Mouse (Mus musculus): Measurements from ENCODE around the gene Iqcn. TPM values are rescaled to one million over a fixed set of nuclear protein-coding genes. Genes with fewer than 3 reads are reported as not detected.

Gene Iqcn
- polyA plus RNA-seq, 1 experiment from 2014 or later: 0.05 TPM

- H3K9me3 ChIP-seq (ENCODE audit: control insufficient read depth, low read length): no peaks in the 10 kb centered on the region
- ATAC-seq (replicated peaks; ENCODE audit: low FRiP score, low TSS enrichment, low read depth) (no peak), DNase-seq (ENCODE audit: low spot score) (no peak)
- peak overlapping the region; percentile 42; the same call in 1 of the 2 replicates for H3K9ac ChIP-seq (ENCODE audit: low read length)
- no peaks in the 10 kb centered on the region for H3K27me3 ChIP-seq (replicated peaks; ENCODE audit: control insufficient read depth, insufficient read depth, low read length)
- H3K36me3 ChIP-seq (ENCODE audit: control insufficient read depth, insufficient read depth, low read length): peaks cover 25% of the 10 kb centered on the region
- H3K4me1 ChIP-seq (replicated peaks; ENCODE audit: control insufficient read depth, insufficient read depth, low read length): peaks cover 11% of the 10 kb centered on the region
- 72% methylated on average over 3 of the region's 3 CpGs for WGBS
- peak overlapping the region; percentile 41 for H3K4me2 ChIP-seq (ENCODE audit: low read length)
- H3K27ac ChIP-seq (ENCODE audit: low read depth): 0 out of 2 replicates have a peak overlapping the region, but pooled peaks have one; percentile 43
- H3K4me3 ChIP-seq (ENCODE audit: low read depth, low read length): no peak overlapping the region
Measured at GRCm38 (mm10) chr8:70682692-70683091, 20.6 kb upstream of the Iqcn start.

- Histone ChIP-seq H3K4me3 (ENCODE audit: low read depth, low read length) (no peak overlapping the region), H3K27ac (ENCODE audit: low read depth) (no peak overlapping the region), H3K4me1 (replicated peaks; ENCODE audit: control insufficient read depth, insufficient read depth, low read length) (peaks cover 15% of the 10 kb centered on the region), H3K27me3 (replicated peaks; ENCODE audit: control insufficient read depth, insufficient read depth, low read length) (no peaks in the 10 kb centered on the region), H3K9me3 (ENCODE audit: control insufficient read depth, low read length) (no peaks in the 10 kb centered on the region), H3K36me3 (ENCODE audit: control insufficient read depth, insufficient read depth, low read length) (peaks cover 11% of the 10 kb centered on the region; the same call in 1 of the 2 replicates), H3K9ac (ENCODE audit: low read length) (no peak overlapping the region), H3K4me2 (ENCODE audit: low read length) (no peak overlapping the region)
- DNase-seq (ENCODE audit: low spot score) (no peak), ATAC-seq (replicated peaks; ENCODE audit: low FRiP score, low TSS enrichment, low read depth) (no peak)
- WGBS: 59% methylated on average over 7 of the region's 7 CpGs
Measured at GRCm38 (mm10) chr8:70684291-70684690, 19.0 kb upstream of the Iqcn start.

- Histone ChIP-seq H3K27ac (ENCODE audit: low read depth) (no peak overlapping the region), H3K4me2 (ENCODE audit: low read length) (no peak overlapping the region), H3K9me3 (ENCODE audit: control insufficient read depth, low read length) (no peaks in the 10 kb centered on the region), H3K36me3 (ENCODE audit: control insufficient read depth, insufficient read depth, low read length) (no peaks in the 10 kb centered on the region), H3K27me3 (replicated peaks; ENCODE audit: control insufficient read depth, insufficient read depth, low read length) (no peaks in the 10 kb centered on the region), H3K9ac (ENCODE audit: low read length) (no peak overlapping the region), H3K4me3 (ENCODE audit: low read depth, low read length) (no peak overlapping the region), H3K4me1 (replicated peaks; ENCODE audit: control insufficient read depth, insufficient read depth, low read length) (peaks cover 23% of the 10 kb centered on the region)
- DNase-seq (ENCODE audit: low spot score) (no peak), ATAC-seq (replicated peaks; ENCODE audit: low FRiP score, low TSS enrichment, low read depth) (no peak)
- WGBS: 79% methylated on average over 8 of the region's 8 CpGs
Measured at GRCm38 (mm10) chr8:70687576-70687975, 15.7 kb upstream of the Iqcn start.

GRCm38 (mm10) chr8:70688136-70688535 is 15.1 kb upstream of the Iqcn start:
- H3K4me2 ChIP-seq (ENCODE audit: low read length): no peak overlapping the region
- no peaks in the 10 kb centered on the region for H3K27me3 ChIP-seq (replicated peaks; ENCODE audit: control insufficient read depth, insufficient read depth, low read length)
- ATAC-seq (replicated peaks; ENCODE audit: low FRiP score, low TSS enrichment, low read depth): no peak
- no peak overlapping the region for H3K27ac ChIP-seq (ENCODE audit: low read depth)
- H3K4me1 ChIP-seq (replicated peaks; ENCODE audit: control insufficient read depth, insufficient read depth, low read length): peaks cover 22% of the 10 kb centered on the region
- DNase-seq (ENCODE audit: low spot score): no peak
- no peak overlapping the region for H3K4me3 ChIP-seq (ENCODE audit: low read depth, low read length)
- no peak overlapping the region for H3K9ac ChIP-seq (ENCODE audit: low read length)
- no peaks in the 10 kb centered on the region for H3K36me3 ChIP-seq (ENCODE audit: control insufficient read depth, insufficient read depth, low read length)
- H3K9me3 ChIP-seq (ENCODE audit: control insufficient read depth, low read length): no peaks in the 10 kb centered on the region
- WGBS: 83% methylated on average over 3 of the region's 3 CpGs

GRCm38 (mm10) chr8:70689892-70690390 is 13.3 kb upstream of the Iqcn start:
- Histone ChIP-seq H3K4me1 (replicated peaks; ENCODE audit: control insufficient read depth, insufficient read depth, low read length) (peaks cover 23% of the 10 kb centered on the region), H3K9ac (ENCODE audit: low read length) (no peak overlapping the region), H3K9me3 (ENCODE audit: control insufficient read depth, low read length) (no peaks in the 10 kb centered on the region), H3K36me3 (ENCODE audit: control insufficient read depth, insufficient read depth, low read length) (no peaks in the 10 kb centered on the region), H3K27me3 (replicated peaks; ENCODE audit: control insufficient read depth, insufficient read depth, low read length) (no peaks in the 10 kb centered on the region), H3K4me3 (ENCODE audit: low read depth, low read length) (no peak overlapping the region), H3K4me2 (ENCODE audit: low read length) (no peak overlapping the region), H3K27ac (ENCODE audit: low read depth) (no peak overlapping the region)
- 0 out of 2 replicates have a peak, but pooled peaks have one; percentile 29 for ATAC-seq (replicated peaks; ENCODE audit: low FRiP score, low TSS enrichment, low read depth)
- WGBS: 71% methylated on average over 5 of the region's 5 CpGs
- DNase-seq (ENCODE audit: low spot score): no peak

- ATAC-seq (replicated peaks; ENCODE audit: low FRiP score, low TSS enrichment, low read depth): no peak
- no peaks in the 10 kb centered on the region for H3K9me3 ChIP-seq (ENCODE audit: control insufficient read depth, low read length)
- H3K9ac ChIP-seq (ENCODE audit: low read length): peak overlapping the region; percentile 52
- H3K27ac ChIP-seq (ENCODE audit: low read depth): peak overlapping the region; percentile 69
- H3K27me3 ChIP-seq (replicated peaks; ENCODE audit: control insufficient read depth, insufficient read depth, low read length): no peaks in the 10 kb centered on the region
- H3K4me1 ChIP-seq (replicated peaks; ENCODE audit: control insufficient read depth, insufficient read depth, low read length): peaks cover 36% of the 10 kb centered on the region
- 52% methylated on average over 4 of the region's 4 CpGs for WGBS
- no peak for DNase-seq (ENCODE audit: low spot score)
- peak overlapping the region; percentile 22; the same call in 1 of the 2 replicates for H3K4me3 ChIP-seq (ENCODE audit: low read depth, low read length)
- H3K4me2 ChIP-seq (ENCODE audit: low read length): peak overlapping the region; percentile 53
- H3K36me3 ChIP-seq (ENCODE audit: control insufficient read depth, insufficient read depth, low read length): no peaks in the 10 kb centered on the region
Measured at GRCm38 (mm10) chr8:70691230-70691629, 12.0 kb upstream of the Iqcn start.

- no peaks in the 10 kb centered on the region for H3K27me3 ChIP-seq (replicated peaks; ENCODE audit: control insufficient read depth, insufficient read depth, low read length)
- H3K4me3 ChIP-seq (ENCODE audit: low read depth, low read length): peak overlapping the region; percentile 22
- peak overlapping the region; percentile 53 for H3K4me2 ChIP-seq (ENCODE audit: low read length)
- WGBS: 2% methylated on average over 20 of the region's 20 CpGs
- peak overlapping the region; percentile 69 for H3K27ac ChIP-seq (ENCODE audit: low read depth)
- H3K36me3 ChIP-seq (ENCODE audit: control insufficient read depth, insufficient read depth, low read length): no peaks in the 10 kb centered on the region
- DNase-seq (ENCODE audit: low spot score) (peak; percentile 85), ATAC-seq (replicated peaks; ENCODE audit: low FRiP score, low TSS enrichment, low read depth) (peak; percentile 73)
- peaks cover 41% of the 10 kb centered on the region for H3K4me1 ChIP-seq (replicated peaks; ENCODE audit: control insufficient read depth, insufficient read depth, low read length)
- H3K9ac ChIP-seq (ENCODE audit: low read length): peak overlapping the region; percentile 52
- H3K9me3 ChIP-seq (ENCODE audit: control insufficient read depth, low read length): no peaks in the 10 kb centered on the region
Measured at GRCm38 (mm10) chr8:70691727-70692231, 11.5 kb upstream of the Iqcn start.

- no peak for DNase-seq (ENCODE audit: low spot score)
- peaks cover 49% of the 10 kb centered on the region for H3K4me1 ChIP-seq (replicated peaks; ENCODE audit: control insufficient read depth, insufficient read depth, low read length)
- H3K4me3 ChIP-seq (ENCODE audit: low read depth, low read length): no peak overlapping the region
- H3K36me3 ChIP-seq (ENCODE audit: control insufficient read depth, insufficient read depth, low read length): no peaks in the 10 kb centered on the region
- no peaks in the 10 kb centered on the region for H3K27me3 ChIP-seq (replicated peaks; ENCODE audit: control insufficient read depth, insufficient read depth, low read length)
- no peak overlapping the region for H3K27ac ChIP-seq (ENCODE audit: low read depth)
- H3K9ac ChIP-seq (ENCODE audit: low read length): no peak overlapping the region
- no peak overlapping the region for H3K4me2 ChIP-seq (ENCODE audit: low read length)
- H3K9me3 ChIP-seq (ENCODE audit: control insufficient read depth, low read length): no peaks in the 10 kb centered on the region
- ATAC-seq (replicated peaks; ENCODE audit: low FRiP score, low TSS enrichment, low read depth): no peak
- 74% methylated on average over 5 of the region's 5 CpGs for WGBS
Measured at GRCm38 (mm10) chr8:70693636-70694035, 9.6 kb upstream of the Iqcn start.

Data from intestine, embryonic 14.5 days (tissue).